Mouse (Mus musculus): ENCODE measurements around the gene Stac3. TPM values are rescaled to one million over a fixed set of nuclear protein-coding genes. Genes with fewer than 3 reads are reported as not detected.

Gene Stac3
- total RNA-seq, 1 experiment from 2014 or later, result not detected

GRCm38 (mm10) chr10:127499516-127499915 is 2.0 kb upstream of the Stac3 start:
- no peak for ATAC-seq (replicated peaks in 1 of 2; ENCODE audit: insufficient read depth in 1 of 2, low FRiP score in 2 of 2, low TSS enrichment in 1 of 2, low read depth in 1 of 2, poor library complexity in 2 of 2, severe bottlenecking in 2 of 2)

GRCm38 (mm10) chr10:127500042-127500441 is 1.4 kb upstream of the Stac3 start:
- ATAC-seq (replicated peaks in 1 of 2; ENCODE audit: insufficient read depth in 1 of 2, low FRiP score in 2 of 2, low TSS enrichment in 1 of 2, low read depth in 1 of 2, poor library complexity in 2 of 2, severe bottlenecking in 2 of 2), result no peak

GRCm38 (mm10) chr10:127508239-127508638 is 6.8 kb downstream of the Stac3 start:
- peak; percentile 34 to 36 for ATAC-seq (replicated peaks in 1 of 2; ENCODE audit: insufficient read depth in 1 of 2, low FRiP score in 2 of 2, low TSS enrichment in 1 of 2, low read depth in 1 of 2, poor library complexity in 2 of 2, severe bottlenecking in 2 of 2)

GRCm38 (mm10) chr10:127509051-127509836 is 7.8 kb downstream of the Stac3 start:
- peak; percentile 13 to 54; a peak in 2 of 4 replicates for ATAC-seq (replicated peaks in 1 of 2; ENCODE audit: insufficient read depth in 1 of 2, low FRiP score in 2 of 2, low TSS enrichment in 1 of 2, low read depth in 1 of 2, poor library complexity in 2 of 2, severe bottlenecking in 2 of 2)

GRCm38 (mm10) chr10:127509837-127510701 is 8.6 kb downstream of the Stac3 start:
- no peak for ATAC-seq (replicated peaks in 1 of 2; ENCODE audit: insufficient read depth in 1 of 2, low FRiP score in 2 of 2, low TSS enrichment in 1 of 2, low read depth in 1 of 2, poor library complexity in 2 of 2, severe bottlenecking in 2 of 2)

GRCm38 (mm10) chr10:127510895-127511617 is 9.6 kb downstream of the Stac3 start:
- ATAC-seq (replicated peaks in 1 of 2; ENCODE audit: insufficient read depth in 1 of 2, low FRiP score in 2 of 2, low TSS enrichment in 1 of 2, low read depth in 1 of 2, poor library complexity in 2 of 2, severe bottlenecking in 2 of 2), result no peak

GRCm38 (mm10) chr10:127511634-127512306 is 10.3 kb downstream of the Stac3 start:
- no peak for ATAC-seq (replicated peaks in 1 of 2; ENCODE audit: insufficient read depth in 1 of 2, low FRiP score in 2 of 2, low TSS enrichment in 1 of 2, low read depth in 1 of 2, poor library complexity in 2 of 2, severe bottlenecking in 2 of 2)

- ATAC-seq (replicated peaks in 1 of 2; ENCODE audit: insufficient read depth in 1 of 2, low FRiP score in 2 of 2, low TSS enrichment in 1 of 2, low read depth in 1 of 2, poor library complexity in 2 of 2, severe bottlenecking in 2 of 2), result no peak
Measured at GRCm38 (mm10) chr10:127512307-127512666, 10.8 kb downstream of the Stac3 start.

- ATAC-seq (replicated peaks in 1 of 2; ENCODE audit: insufficient read depth in 1 of 2, low FRiP score in 2 of 2, low TSS enrichment in 1 of 2, low read depth in 1 of 2, poor library complexity in 2 of 2, severe bottlenecking in 2 of 2), result peak; percentile 68 to 79
Measured at GRCm38 (mm10) chr10:127512813-127513212, 11.3 kb downstream of the Stac3 start.

- no peak for ATAC-seq (replicated peaks in 1 of 2; ENCODE audit: insufficient read depth in 1 of 2, low FRiP score in 2 of 2, low TSS enrichment in 1 of 2, low read depth in 1 of 2, poor library complexity in 2 of 2, severe bottlenecking in 2 of 2)
Measured at GRCm38 (mm10) chr10:127513501-127514091, 12.1 kb downstream of the Stac3 start.

- ATAC-seq (replicated peaks in 1 of 2; ENCODE audit: insufficient read depth in 1 of 2, low FRiP score in 2 of 2, low TSS enrichment in 1 of 2, low read depth in 1 of 2, poor library complexity in 2 of 2, severe bottlenecking in 2 of 2), result no peak
Measured at GRCm38 (mm10) chr10:127514111-127514698, 12.7 kb downstream of the Stac3 start.

GRCm38 (mm10) chr10:127514764-127515163 is 13.3 kb downstream of the Stac3 start, which contains the start of gene Ndufa4l2:
Ndufa4l2 (plus strand) TSS chr10:127514967.
- ATAC-seq (replicated peaks in 1 of 2; ENCODE audit: insufficient read depth in 1 of 2, low FRiP score in 2 of 2, low TSS enrichment in 1 of 2, low read depth in 1 of 2, poor library complexity in 2 of 2, severe bottlenecking in 2 of 2), result no peak

GRCm38 (mm10) chr10:127515271-127515982 is 13.9 kb downstream of the Stac3 start:
- ATAC-seq (replicated peaks in 1 of 2; ENCODE audit: insufficient read depth in 1 of 2, low FRiP score in 2 of 2, low TSS enrichment in 1 of 2, low read depth in 1 of 2, poor library complexity in 2 of 2, severe bottlenecking in 2 of 2), result no peak

GRCm38 (mm10) chr10:127515983-127516459 is 14.5 kb downstream of the Stac3 start:
- no peak for ATAC-seq (replicated peaks in 1 of 2; ENCODE audit: insufficient read depth in 1 of 2, low FRiP score in 2 of 2, low TSS enrichment in 1 of 2, low read depth in 1 of 2, poor library complexity in 2 of 2, severe bottlenecking in 2 of 2)

GRCm38 (mm10) chr10:127516576-127517260 is 15.2 kb downstream of the Stac3 start:
- no peak for ATAC-seq (replicated peaks in 1 of 2; ENCODE audit: insufficient read depth in 1 of 2, low FRiP score in 2 of 2, low TSS enrichment in 1 of 2, low read depth in 1 of 2, poor library complexity in 2 of 2, severe bottlenecking in 2 of 2)
